Mouse (Mus musculus): ENCODE data around the gene Tmem259. TPM values are rescaled to one million over a fixed set of nuclear protein-coding genes. Genes with fewer than 3 reads are reported as not detected.

Tmem259 gene
- polyA plus RNA-seq, 1 experiment from 2014 or later, result 21.4 TPM

- Histone ChIP-seq H3K4me2 (no peak overlapping the region), H3K36me3 (peaks cover 39% of the 10 kb centered on the region), H3K9ac (no peak overlapping the region), H3K27me3 (peaks cover 93% of the 10 kb centered on the region), H3K27ac (replicated peaks) (no peak overlapping the region), H3K4me3 (no peak overlapping the region), H3K4me1 (replicated peaks) (peaks cover 9% of the 10 kb centered on the region; the same call in 1 of the 2 replicates), H3K9me3 (peaks cover 9% of the 10 kb centered on the region)
- WGBS, result 79% methylated on average over 10 of the region's 10 CpGs
- ATAC-seq (ENCODE audit: low read depth), result no peak
These were observed 31.5 kb upstream of the Tmem259 start for GRCm38 (mm10) chr10:80015583-80015982.

DNA sequence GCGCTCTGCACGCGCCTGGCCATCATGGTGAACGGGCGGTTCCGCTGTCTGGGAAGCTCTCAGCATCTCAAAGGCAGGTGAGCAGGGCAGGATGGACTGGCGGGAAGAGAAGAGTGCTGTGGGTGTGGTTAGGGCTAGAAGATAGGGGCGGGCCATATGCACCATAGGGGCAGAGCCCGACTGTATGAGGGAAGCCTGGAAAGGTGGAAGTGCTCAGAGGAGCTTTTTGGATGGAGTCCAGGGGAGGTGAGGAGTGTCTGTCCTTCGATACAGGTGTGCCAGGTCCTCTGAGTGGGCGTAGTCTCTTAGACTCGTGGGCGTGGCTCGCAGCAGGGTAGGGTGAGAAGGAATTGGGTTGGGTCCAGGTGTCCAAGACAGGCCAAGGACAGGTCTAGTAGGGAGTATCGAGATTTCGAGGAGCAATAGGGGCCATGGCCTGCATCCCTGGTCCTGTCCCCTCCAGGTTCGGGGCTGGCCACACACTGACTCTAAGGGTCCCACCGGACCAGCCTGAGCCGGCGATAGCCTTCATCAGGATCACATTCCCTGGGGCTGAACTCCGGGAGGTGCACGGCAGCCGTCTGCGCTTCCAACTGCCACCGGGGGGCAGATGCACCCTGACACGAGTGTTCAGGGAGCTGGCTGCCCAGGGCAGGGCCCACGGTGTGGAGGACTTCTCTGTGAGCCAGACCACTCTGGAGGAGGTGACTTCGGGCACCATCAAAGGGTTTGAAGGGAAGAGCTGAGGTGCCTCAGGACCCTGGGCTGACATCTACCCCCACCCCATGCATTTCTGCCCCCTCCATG, 30.6 kb upstream of the Tmem259 start:
- Histone ChIP-seq H3K9me3 (peaks cover 18% of the 10 kb centered on the region), H3K9ac (no peak overlapping the region), H3K4me3 (no peak overlapping the region), H3K27me3 (peaks cover 84% of the 10 kb centered on the region), H3K36me3 (peaks cover 48% of the 10 kb centered on the region), H3K27ac (replicated peaks) (no peak overlapping the region), H3K4me2 (no peak overlapping the region), H3K4me1 (replicated peaks) (peaks cover 7% of the 10 kb centered on the region; the same call in 1 of the 2 replicates)
- ATAC-seq (ENCODE audit: low read depth), result no peak
- 23% methylated on average over 28 of the region's 28 CpGs for WGBS

DNA sequence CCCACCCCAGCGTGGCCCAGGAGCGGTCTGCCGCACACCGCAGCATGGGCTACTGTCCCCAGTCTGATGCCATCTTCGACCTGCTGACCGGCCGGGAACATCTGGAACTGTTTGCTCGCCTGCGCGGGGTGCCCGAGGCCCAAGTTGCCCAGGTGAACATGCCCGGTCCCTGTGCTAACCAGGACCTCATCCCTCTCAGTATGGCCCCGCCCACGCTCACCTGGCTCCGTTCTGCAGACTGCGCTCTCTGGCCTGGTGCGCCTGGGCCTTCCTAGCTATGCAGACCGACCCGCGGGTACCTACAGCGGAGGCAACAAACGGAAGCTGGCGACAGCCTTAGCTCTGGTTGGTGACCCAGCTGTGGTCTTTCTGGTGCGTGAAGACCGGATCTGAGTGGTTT, 29.5 kb upstream of the Tmem259 start:
- no peak overlapping the region for H3K9ac ChIP-seq
- 31% methylated on average over 25 of the region's 25 CpGs for WGBS

GRCm38 (mm10) chr10:80011740-80012139, 27.6 kb upstream of the Tmem259 start:
- WGBS, result 87% methylated on average over 6 of the region's 6 CpGs
- Histone ChIP-seq H3K4me2 (no peak overlapping the region), H3K36me3 (peaks cover 70% of the 10 kb centered on the region), H3K4me1 (replicated peaks) (no peaks in the 10 kb centered on the region), H3K9ac (no peak overlapping the region), H3K4me3 (no peak overlapping the region), H3K27ac (replicated peaks) (no peak overlapping the region), H3K27me3 (peaks cover 60% of the 10 kb centered on the region), H3K9me3 (peaks cover 20% of the 10 kb centered on the region)
- no peak for ATAC-seq (ENCODE audit: low read depth)

More for the DNA sequence above, 29.5 kb upstream of the Tmem259 start:
- H3K36me3 ChIP-seq, result peaks cover 59% of the 10 kb centered on the region
- H3K4me2 ChIP-seq, result no peak overlapping the region
- H3K27me3 ChIP-seq, result peaks cover 73% of the 10 kb centered on the region
- H3K9me3 ChIP-seq, result peaks cover 20% of the 10 kb centered on the region
- no peaks in the 10 kb centered on the region for H3K4me1 ChIP-seq (replicated peaks)
- no peak overlapping the region for H3K4me3 ChIP-seq
- H3K27ac ChIP-seq (replicated peaks), result no peak overlapping the region
- no peak for ATAC-seq (ENCODE audit: low read depth)

DNA sequence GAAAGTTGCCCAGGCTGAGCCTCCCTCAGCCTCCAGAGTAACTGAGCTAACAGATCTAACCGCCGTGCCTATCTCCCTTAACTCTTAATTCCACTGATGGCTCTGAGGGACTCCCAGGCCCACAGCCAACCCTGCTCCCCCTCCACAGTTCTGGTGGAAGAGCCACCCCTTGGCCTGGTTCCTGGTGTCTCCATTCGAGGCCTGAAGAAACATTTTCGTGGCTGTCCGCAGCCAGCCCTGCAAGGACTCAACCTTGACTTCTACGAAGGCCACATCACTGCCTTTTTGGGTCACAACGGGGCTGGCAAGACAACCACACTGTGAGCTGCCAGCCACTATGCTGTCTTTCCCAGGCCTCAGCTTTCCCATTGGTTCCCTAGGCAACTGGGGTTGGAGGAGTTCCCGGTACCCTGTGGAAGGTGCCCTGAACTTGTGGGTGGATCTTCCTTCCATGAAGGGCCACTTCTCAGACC, 20.1 kb upstream of the Tmem259 start:
- no peak for ATAC-seq (ENCODE audit: low read depth)
- Histone ChIP-seq H3K9ac (no peak overlapping the region), H3K36me3 (peaks cover 26% of the 10 kb centered on the region), H3K4me2 (no peak overlapping the region), H3K27ac (replicated peaks) (no peak overlapping the region), H3K4me3 (no peak overlapping the region), H3K9me3 (no peaks in the 10 kb centered on the region), H3K4me1 (replicated peaks) (no peaks in the 10 kb centered on the region; the same call in 1 of the 2 replicates), H3K27me3 (peaks cover 37% of the 10 kb centered on the region)
- WGBS, result 91% methylated on average over 8 of the region's 8 CpGs

DNA sequence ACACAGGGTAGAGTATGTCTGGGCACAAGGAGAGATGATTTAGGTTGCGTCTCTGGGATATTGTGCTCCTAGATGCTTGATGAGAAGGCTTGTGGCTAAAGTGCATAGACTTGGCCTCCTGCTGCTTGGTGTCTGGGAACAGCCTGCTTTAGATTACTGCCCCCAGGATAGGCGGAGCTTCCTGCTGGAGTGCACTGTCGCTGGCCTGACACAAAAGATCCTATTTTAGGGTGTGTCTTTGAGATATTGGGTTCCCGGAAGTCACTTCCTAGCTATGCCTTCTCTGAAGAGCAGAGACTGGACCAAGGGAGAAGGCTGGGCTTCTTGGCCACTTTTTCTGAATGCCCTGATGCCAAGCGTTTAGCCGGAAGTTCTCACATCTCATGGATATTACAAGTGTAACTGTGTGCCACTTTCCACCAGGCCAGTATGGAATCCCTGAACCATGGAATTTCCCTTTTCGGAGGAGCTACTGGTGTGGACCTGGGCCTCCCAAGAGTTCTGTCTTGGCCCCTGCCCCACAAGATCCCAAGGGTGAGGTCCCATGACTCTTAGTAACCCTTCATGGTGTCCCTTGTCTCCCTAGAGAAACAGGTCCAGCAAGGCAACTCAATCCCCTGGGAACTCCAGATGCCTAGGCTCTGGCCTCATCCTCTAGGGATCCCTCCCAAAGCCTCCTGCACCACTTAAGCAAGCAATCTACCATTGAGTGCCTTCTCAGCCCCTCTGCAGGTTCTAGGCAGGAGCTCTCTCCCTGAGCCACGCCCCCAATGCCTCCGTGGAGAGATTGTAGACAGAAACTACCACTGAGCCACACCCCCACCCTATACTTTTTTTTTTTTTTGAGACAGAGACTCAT, 19.5 kb upstream of the Tmem259 start:
- Histone ChIP-seq H3K9ac (no peak overlapping the region), H3K36me3 (peaks cover 19% of the 10 kb centered on the region), H3K4me2 (no peak overlapping the region), H3K9me3 (no peaks in the 10 kb centered on the region), H3K4me1 (replicated peaks) (peaks cover 2% of the 10 kb centered on the region; the same call in 1 of the 2 replicates), H3K4me3 (no peak overlapping the region), H3K27me3 (peaks cover 37% of the 10 kb centered on the region), H3K27ac (replicated peaks) (no peak overlapping the region)
- WGBS, result 53% methylated on average over 9 of the region's 9 CpGs
- no peak for ATAC-seq (ENCODE audit: low read depth)

DNA sequence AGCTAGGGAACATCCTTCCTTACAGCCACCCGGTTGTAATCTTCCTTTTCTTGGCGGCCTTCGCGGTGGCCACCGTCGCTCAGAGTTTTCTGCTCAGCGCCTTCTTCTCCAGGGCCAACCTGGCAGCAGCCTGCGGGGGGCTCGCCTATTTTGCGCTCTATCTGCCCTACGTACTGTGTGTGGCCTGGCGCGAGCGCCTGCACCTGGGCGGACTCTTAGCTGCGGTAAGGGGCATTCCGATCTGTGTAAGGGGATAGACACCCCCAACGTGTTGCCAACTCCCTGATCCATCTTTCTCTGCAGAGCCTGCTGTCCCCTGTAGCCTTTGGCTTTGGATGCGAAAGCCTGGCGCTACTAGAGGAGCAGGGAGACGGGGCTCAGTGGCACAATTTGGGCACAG, 18.7 kb upstream of the Tmem259 start:
- no peak overlapping the region for H3K4me3 ChIP-seq
- no peak overlapping the region for H3K4me2 ChIP-seq
- no peak overlapping the region for H3K27ac ChIP-seq (replicated peaks)
- ATAC-seq (ENCODE audit: low read depth), result no peak
- peaks cover 10% of the 10 kb centered on the region for H3K4me1 ChIP-seq (replicated peaks)
- H3K27me3 ChIP-seq, result peaks cover 37% of the 10 kb centered on the region
- 0 out of 2 replicates have a peak overlapping the region, but pooled peaks have one; percentile 39 for H3K9ac ChIP-seq
- peaks cover 11% of the 10 kb centered on the region for H3K36me3 ChIP-seq
- WGBS, result 28% methylated on average over 21 of the region's 21 CpGs
- no peaks in the 10 kb centered on the region for H3K9me3 ChIP-seq

DNA sequence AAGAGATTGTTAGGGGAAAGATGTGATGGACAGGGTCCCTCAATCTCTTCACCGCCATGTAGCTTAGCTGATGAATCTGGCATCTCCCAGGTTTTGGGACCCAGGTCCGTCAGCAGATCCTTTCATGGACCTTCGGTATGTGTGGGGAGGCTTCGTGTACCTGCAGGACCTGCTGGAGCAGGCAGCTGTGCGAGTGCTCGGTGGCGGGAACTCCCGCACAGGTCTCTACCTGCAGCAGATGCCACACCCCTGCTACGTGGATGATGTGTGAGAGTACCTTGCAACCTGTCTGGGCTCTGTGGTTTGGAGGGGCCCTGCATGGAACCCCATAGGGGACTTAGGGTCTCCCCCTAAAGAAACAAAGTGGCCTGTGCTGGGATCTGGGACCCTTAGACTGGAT, 17.8 kb upstream of the Tmem259 start:
- no peak overlapping the region for H3K27ac ChIP-seq (replicated peaks)
- no peak for ATAC-seq (ENCODE audit: low read depth)
- peaks cover 15% of the 10 kb centered on the region for H3K4me1 ChIP-seq (replicated peaks)
- H3K9me3 ChIP-seq, result no peaks in the 10 kb centered on the region
- no peak overlapping the region for H3K4me2 ChIP-seq
- H3K9ac ChIP-seq, result 0 out of 2 replicates have a peak overlapping the region, but pooled peaks have one; percentile 0
- WGBS, result 72% methylated on average over 9 of the region's 9 CpGs
- peaks cover 37% of the 10 kb centered on the region for H3K27me3 ChIP-seq
- H3K36me3 ChIP-seq, result peaks cover 7% of the 10 kb centered on the region; the same call in 1 of the 2 replicates
- no peak overlapping the region for H3K4me3 ChIP-seq

GRCm38 (mm10) chr10:79997819-79998218, 13.7 kb upstream of the Tmem259 start:
- H3K4me2 ChIP-seq, result peak overlapping the region; percentile 70
- WGBS, result 5% methylated on average over 15 of the region's 15 CpGs
- peaks cover 26% of the 10 kb centered on the region for H3K27me3 ChIP-seq
- no peaks in the 10 kb centered on the region for H3K9me3 ChIP-seq
- peaks cover 17% of the 10 kb centered on the region for H3K4me1 ChIP-seq (replicated peaks)
- H3K9ac ChIP-seq, result peak overlapping the region; percentile 59
- H3K36me3 ChIP-seq, result peaks cover 5% of the 10 kb centered on the region; the same call in 1 of the 2 replicates
- ATAC-seq (ENCODE audit: low read depth), result peak; percentile 25
- H3K27ac ChIP-seq (replicated peaks), result peak overlapping the region; percentile 68
- H3K4me3 ChIP-seq, result peak overlapping the region; percentile 51

- peak overlapping the region; percentile 70 for H3K4me2 ChIP-seq
- peak overlapping the region; percentile 74 for H3K9ac ChIP-seq
- peaks cover 17% of the 10 kb centered on the region for H3K4me1 ChIP-seq (replicated peaks)
- H3K27ac ChIP-seq (replicated peaks), result peak overlapping the region; percentile 68
- no peaks in the 10 kb centered on the region for H3K9me3 ChIP-seq
- peak overlapping the region; percentile 51 for H3K4me3 ChIP-seq
- peaks cover 5% of the 10 kb centered on the region; the same call in 1 of the 2 replicates for H3K36me3 ChIP-seq
- WGBS, result under 1% methylated on average over 35 of the region's 35 CpGs
- ATAC-seq (ENCODE audit: low read depth), result peak; percentile 78
- peaks cover 21% of the 10 kb centered on the region for H3K27me3 ChIP-seq
These were observed 13.1 kb upstream of the Tmem259 start for GRCm38 (mm10) chr10:79997034-79997760.

- peak; percentile 85 for ATAC-seq (ENCODE audit: low read depth)
- Histone ChIP-seq H3K4me3 (peak within 1 kb of the TSS; percentile 51), H3K27ac (replicated peaks) (peak within 1 kb of the TSS; percentile 68), H3K9ac (peak within 1 kb of the TSS; percentile 74), H3K27me3 (peaks cover 13% of the 10 kb centered on the region), H3K4me2 (peak within 1 kb of the TSS; percentile 70), H3K4me1 (replicated peaks) (peaks cover 17% of the 10 kb centered on the region), H3K36me3 (peaks cover 5% of the 10 kb centered on the region; the same call in 1 of the 2 replicates), H3K9me3 (0 out of 2 replicates have a peak, but pooled peaks cover 3% of the 10 kb centered on the region)
- 1% methylated on average over 34 of the region's 34 CpGs for WGBS
These were observed 12.3 kb upstream of the Tmem259 start, which contains the start of gene Abca7 for GRCm38 (mm10) chr10:79996272-79997033. Gene Abca7 (plus strand): TSS chr10:79996494.

Data from neural tube, embryonic 13.5 days (tissue).